Comparison of ENCODE assay signal across 10 mouse cellular contexts in the genomic region with DNA sequence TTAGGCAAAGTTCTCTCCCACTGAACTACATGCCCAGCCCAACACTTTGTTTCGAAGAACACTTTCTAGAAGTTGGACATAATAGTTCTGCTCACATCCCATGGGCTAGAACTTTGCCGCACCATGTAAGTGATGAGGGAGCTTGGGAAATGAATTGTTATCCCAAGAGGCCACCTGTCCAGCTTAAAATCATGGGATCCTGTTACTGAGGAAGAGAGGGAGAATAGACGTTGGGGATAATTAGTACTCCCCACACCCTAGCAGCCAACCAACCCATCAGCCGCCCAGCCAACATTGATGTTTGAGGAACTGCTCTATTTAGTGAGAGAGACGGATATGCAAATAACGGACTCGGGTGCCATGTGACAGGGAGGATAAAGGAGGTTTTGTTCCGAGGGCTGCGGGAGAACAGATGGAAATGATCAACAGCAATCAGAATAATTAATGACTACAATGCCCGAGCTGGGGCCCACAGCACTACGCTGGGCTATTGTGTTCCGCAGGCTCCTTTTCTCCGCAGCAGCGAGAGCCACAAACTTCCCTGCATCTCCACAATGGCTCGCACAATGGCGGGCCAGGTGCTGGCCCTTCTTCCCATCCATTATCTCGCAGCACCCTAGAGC. TPM values are rescaled to one million over a fixed set of nuclear protein-coding genes. Genes with fewer than 3 reads are reported as not detected.
A peak's percentile ranks its signal among the peaks of the same experiment; 100 is the strongest.
DNase-seq lines count a peak whose midpoint lies in the region; ATAC-seq and TF ChIP-seq lines count a peak whose summit lies in the region.
"Had no signal": no experiment of that assay in that cellular context is flagged by ENCODE, and none has a peak within 500 bp of the region (broad histone marks: within the 10 kb centered on the region; RNA-seq: fewer than 3 reads in every experiment).

No protein-coding gene starts in this region.

- peak; percentile 89 for DNase-seq in ES-E14 (ENCODE audit: low read depth, low spot score)
- DNase-seq in embryo, embryonic 10 days (ENCODE audit: low spot score), result peak; percentile 70
- DNase-seq in T-cell, adult 2 months (ENCODE audit: low spot score), result no peak
- no peak for DNase-seq in gastrocnemius, postnatal 14 days
- DNase-seq in right cerebral cortex, postnatal 10 days (ENCODE audit: low spot score in 2 of 2), result no peak

- 0 out of 2 replicates have a peak overlapping the region, but pooled peaks have one; percentile 4 for H3K4me2 ChIP-seq in forebrain, embryonic 16.5 days (ENCODE audit: low read length)
- peak overlapping the region; percentile 29 for H3K4me2 ChIP-seq in midbrain, embryonic 12.5 days (replicated peaks)

- in situ Hi-C loops in ES-E14 (cut with MboI; ENCODE audit: low sequenced_read_pairs in 2 of 2, unreplicated experiment in 2 of 2), result no loop called here

- H3K4me3 ChIP-seq in ES-E14 (ENCODE audit: insufficient read depth in 1 of 2, low read depth in 1 of 2, low read length in 2 of 2, poor library complexity in 1 of 2, severe bottlenecking in 1 of 2), result no peak overlapping the region
- no peak overlapping the region for H3K4me3 ChIP-seq in forebrain, embryonic 16.5 days (replicated peaks; ENCODE audit: low read length)
- no peak overlapping the region for H3K4me3 ChIP-seq in midbrain, embryonic 12.5 days

- H3K9me3 ChIP-seq in ES-E14 (ENCODE audit: control insufficient read depth, insufficient read depth, low read depth, low read length), result no peaks in the 10 kb centered on the region
- H3K9me3 ChIP-seq in forebrain, embryonic 16.5 days (ENCODE audit: control insufficient read depth, low read length), result no peaks in the 10 kb centered on the region
- no peaks in the 10 kb centered on the region for H3K9me3 ChIP-seq in midbrain, embryonic 12.5 days

- peak; percentile 86 for ATAC-seq in forebrain, embryonic 16.5 days
- peak; percentile 80 for ATAC-seq in midbrain, embryonic 12.5 days (ENCODE audit: low FRiP score, low read depth)
- ATAC-seq in megakaryocyte progenitor cell, adult 5-6 weeks (replicated peaks; ENCODE audit: poor library complexity), result no peak

- H3K27ac ChIP-seq in ES-E14 (ENCODE audit: insufficient read depth, low read depth, low read length, poor library complexity, severe bottlenecking), result peak overlapping the region; percentile 59; the same call in 1 of the 2 replicates
- peak overlapping the region; percentile 66 for H3K27ac ChIP-seq in forebrain, embryonic 16.5 days (ENCODE audit: low read length)
- peak overlapping the region; percentile 81 for H3K27ac ChIP-seq in midbrain, embryonic 12.5 days (replicated peaks)
- H3K27ac ChIP-seq: liver, embryonic 14.5 days had no signal

- H3K4me1 ChIP-seq in ES-E14 (ENCODE audit: control insufficient read depth in 2 of 2, insufficient read depth in 2 of 2, low read length in 2 of 2, poor library complexity in 1 of 2), result peaks cover 14 to 25% of the 10 kb centered on the region in 2 experiments
- peaks cover 29% of the 10 kb centered on the region for H3K4me1 ChIP-seq in forebrain, embryonic 16.5 days (replicated peaks; ENCODE audit: control insufficient read depth, insufficient read depth, low read length)
- peaks cover 54% of the 10 kb centered on the region for H3K4me1 ChIP-seq in midbrain, embryonic 12.5 days

- intact Hi-C loops in gastrocnemius, postnatal 14 days (cut with DNase I; ENCODE audit: low total_unique reads), result no loop called here

- WGBS in forebrain, embryonic 16.5 days, result 8% methylated on average over 17 of the region's 17 CpGs
- 12% methylated on average over 17 of the region's 17 CpGs for whole genome bisulfite sequencing in midbrain, embryonic 12.5 days

- peaks cover 10% of the 10 kb centered on the region for H3K27me3 ChIP-seq in forebrain, embryonic 16.5 days (replicated peaks; ENCODE audit: control insufficient read depth, insufficient read depth, low read length)
- peaks cover 38% of the 10 kb centered on the region for H3K27me3 ChIP-seq in midbrain, embryonic 12.5 days

- no peak overlapping the region for H3K9ac ChIP-seq in ES-E14 (ENCODE audit: insufficient read depth, low read depth, low read length, poor library complexity, severe bottlenecking)
- no peak overlapping the region; the same call in 1 of the 2 replicates for H3K9ac ChIP-seq in forebrain, embryonic 16.5 days (replicated peaks; ENCODE audit: low read depth, low read length)
- 0 out of 2 replicates have a peak overlapping the region, but pooled peaks have one; percentile 8 for H3K9ac ChIP-seq in midbrain, embryonic 12.5 days (replicated peaks)
- H3K9ac ChIP-seq: liver, embryonic 14.5 days had no signal

- H3K36me3 ChIP-seq in ES-E14 (ENCODE audit: control insufficient read depth, insufficient read depth, low read length, poor library complexity, severe bottlenecking), result peaks cover 7% of the 10 kb centered on the region; the same call in 1 of the 2 replicates
- no peaks in the 10 kb centered on the region for H3K36me3 ChIP-seq in forebrain, embryonic 16.5 days (ENCODE audit: control insufficient read depth, insufficient read depth)
- no peaks in the 10 kb centered on the region for H3K36me3 ChIP-seq in midbrain, embryonic 12.5 days

TF ChIP-seq in ES-E14, 5 proteins besides CTCF, POLR2A, EP300 and RAD21:
- TF ChIP-seq CHD2 (IDR thresholded peaks at IDR 0.05; ENCODE audit: low read depth, low read length), result no peak
- TF ChIP-seq HCFC1 (IDR thresholded peaks at IDR 0.05; ENCODE audit: borderline replicate concordance, insufficient read depth, low read length), result no peak
- TF ChIP-seq ZNF384 (IDR thresholded peaks at IDR 0.05; ENCODE audit: low read depth, low read length), result no peak
- no peak for TF ChIP-seq MAFK (IDR thresholded peaks at IDR 0.05; ENCODE audit: insufficient read depth, low read depth, low read length)
- TF ChIP-seq ZC3H11A (IDR thresholded peaks at IDR 0.05; ENCODE audit: borderline replicate concordance, low read depth, low read length), result no peak
TF ChIP-seq in ES-E14: peak in this region for 0.

RNA-seq across cellular contexts. Expression of a gene that starts 16.4 kb away (rescaled TPM):
- total RNA-seq in ES-E14 (2012; rRNA removed), result 50.2 and 72.6 TPM in 2 replicates
- 49.3 and 52.8 TPM in 2 replicates for polyA plus RNA-seq in forebrain, embryonic 16.5 days (2015; fragmentation: Nextera tagmentation; extraction: Ambion mirVana)
- 41.7 and 50.3 TPM in 2 replicates for polyA plus RNA-seq in midbrain, embryonic 12.5 days (2016; fragmentation: Nextera tagmentation; extraction: Ambion mirVana)
- total RNA-seq in megakaryocyte progenitor cell, adult 5-6 weeks (2015), result 31.6 and 33.8 TPM in 2 replicates
- 40.4 and 49.1 TPM in 2 replicates for total RNA-seq in megakaryocyte progenitor cell, adult 5-6 weeks (2017)
- 10 to 100 TPM; 28.9 to 29.1 TPM for total RNA-seq in gastrocnemius, postnatal 14 days (2021)

RNA-seq across cellular contexts. Expression of a gene that starts 58.2 kb away (rescaled TPM):
- total RNA-seq in ES-E14 (2012; rRNA removed), result 8.8 and 14.1 TPM in 2 replicates
- polyA plus RNA-seq in forebrain, embryonic 16.5 days (2015; fragmentation: Nextera tagmentation; extraction: Ambion mirVana), result 7.7 and 8.3 TPM in 2 replicates
- polyA plus RNA-seq in midbrain, embryonic 12.5 days (2016; fragmentation: Nextera tagmentation; extraction: Ambion mirVana), result 8.2 and 8.3 TPM in 2 replicates
- not detected in 2 replicates for total RNA-seq in megakaryocyte progenitor cell, adult 5-6 weeks (2015)
- total RNA-seq in megakaryocyte progenitor cell, adult 5-6 weeks (2017), result not detected in 2 replicates
- total RNA-seq in gastrocnemius, postnatal 14 days (2021), result under 1 TPM; 0.18 to 0.27 TPM
- total RNA-seq: MEL had no signal

Comparison
In these comparisons a context has a peak if more than half of its experiments do, and no peak if none do; other contexts are left out.
1. DNase-seq: peak in ES-E14 (single experiment) and embryo, embryonic 10 days (single experiment); none in T-cell, adult 2 months (single experiment), gastrocnemius, postnatal 14 days (single experiment) and right cerebral cortex, postnatal 10 days (0 of 2).
2. Peak in every context shown above with its lines, with median percentiles within 50 percentile points of each other: H3K27ac ChIP-seq.